8 mouse cellular contexts compared by ENCODE assay signal in genomic region chrX:13846653-13847501, GRCm38 (mm10). TPM values are rescaled to one million over a fixed set of nuclear protein-coding genes. Genes with fewer than 3 reads are reported as not detected.
DNase-seq lines count a peak whose midpoint lies in the region; ATAC-seq lines count a peak whose summit lies in the region.

No protein-coding gene starts in this region.

- no peaks in the 10 kb centered on the region for H3K27me3 ChIP-seq in hindbrain, embryonic 13.5 days

- peak overlapping the region; percentile 85 for H3K9ac ChIP-seq in hindbrain, embryonic 13.5 days

- H3K36me3 ChIP-seq in hindbrain, embryonic 13.5 days: no peaks in the 10 kb centered on the region

- peaks cover 3% of the 10 kb centered on the region; the same call in 1 of the 2 replicates for H3K4me1 ChIP-seq in hindbrain, embryonic 13.5 days (replicated peaks)

- H3K9me3 ChIP-seq in hindbrain, embryonic 13.5 days: no peaks in the 10 kb centered on the region

- peak; percentile 93 for ATAC-seq in hindbrain, embryonic 13.5 days (ENCODE audit: low FRiP score)

- peak; percentile 82 for DNase-seq in T-cell, adult 2 months (ENCODE audit: low spot score)
- peak; percentile 90 to 94 for DNase-seq in cerebellum, postnatal 25 days
- peak; percentile 81 to 85 for DNase-seq in frontal cortex, postnatal 14 days (ENCODE audit: low spot score in 2 of 2)
- DNase-seq in layer of hippocampus, postnatal 36 days: peak; percentile 86 to 91
- DNase-seq in lung, postnatal 25 days (ENCODE audit: low spot score): peak; percentile 87
- peak; percentile 72 for DNase-seq in retina, adult 2 months (ENCODE audit: low read depth, low spot score)
- peak; percentile 86 for DNase-seq in thymus, postnatal 25 days

- peak overlapping the region; percentile 58 for H3K4me3 ChIP-seq in hindbrain, embryonic 13.5 days

- 18% methylated on average over 46 of the region's 59 CpGs for WGBS in hindbrain, embryonic 13.5 days

- peak overlapping the region; percentile 95 for H3K27ac ChIP-seq in hindbrain, embryonic 13.5 days

- H3K4me2 ChIP-seq in hindbrain, embryonic 13.5 days: peak overlapping the region; percentile 54

RNA-seq across cellular contexts. Expression of gene Cask, which starts 4.3 kb away (rescaled TPM):
- polyA plus RNA-seq in hindbrain, embryonic 13.5 days (2015; fragmentation: Nextera tagmentation; extraction: Ambion mirVana): 45.9 and 50.1 TPM in 2 replicates
- total RNA-seq in layer of hippocampus, postnatal 36 days (2021): 10 to 100 TPM; 81.2 to 84.8 TPM

Comparison
In these comparisons a context has a peak if more than half of its experiments do, and no peak if none do; other contexts are left out.
1. Peak in every context shown above with its lines: DNase-seq, ATAC-seq, H3K4me3 ChIP-seq and H3K27ac ChIP-seq.